Mouse (Mus musculus) ES-E14 (cell line): ENCODE results near the gene Fkbp3.

Experiments
- CHD2 ChIP-seq: IDR thresholded peaks from 2 replicates; pipeline ENCODE4 v1.6.1; 2014; ENCODE audit warnings: mild to moderate bottlenecking, low read depth, low read length, inconsistent platforms
- HCFC1 ChIP-seq: IDR thresholded peaks from 2 replicates; pipeline ENCODE4 v1.6.1; 2012; ENCODE audit warnings: low read length, inconsistent platforms, borderline replicate concordance; ENCODE audit not compliant: insufficient read depth
- ZC3H11A ChIP-seq: IDR thresholded peaks from 2 replicates; pipeline ENCODE4 v1.6.1; 2012; ENCODE audit warnings: low read depth, mild to moderate bottlenecking, inconsistent platforms, low read length, borderline replicate concordance

GRCm38 (mm10) chr12:65075733-65076310 is 2.0 kb upstream of the Fkbp3 start:
- TF ChIP-seq HCFC1 (no peak), CHD2 (no peak), ZC3H11A (no peak)
